In genomic region chr16:46120607-46121006, GRCm38 (mm10) we compare ENCODE assay signal across 16 mouse cellular contexts. TPM values are rescaled to one million over a fixed set of nuclear protein-coding genes. Genes with fewer than 3 reads are reported as not detected.
DNase-seq lines count a peak whose midpoint lies in the region; ATAC-seq and TF ChIP-seq lines count a peak whose summit lies in the region.
"Had no signal": no experiment of that assay in that cellular context is flagged by ENCODE, and none has a peak within 500 bp of the region (broad histone marks: within the 10 kb centered on the region; RNA-seq: fewer than 3 reads in every experiment).

No protein-coding gene starts in this region.

- 55% methylated on average over 3 of the region's 3 CpGs for WGBS in heart, embryonic 11.5 days (ENCODE audit: insufficient replicate concordance)

- TF ChIP-seq CTCF in layer of hippocampus, adult 2 months (conservative IDR thresholded peaks at IDR 0.05) = peak; percentile 45

- H3K36me3 ChIP-seq in heart, embryonic 11.5 days (ENCODE audit: control insufficient read depth, insufficient read depth, low read length) = no peaks in the 10 kb centered on the region
- H3K36me3 ChIP-seq: embryonic facial prominence, embryonic 13.5 days; hindbrain, embryonic 12.5 days; limb, embryonic 13.5 days had no signal

- no peak overlapping the region for H3K4me2 ChIP-seq in heart, embryonic 11.5 days
- H3K4me2 ChIP-seq: embryonic facial prominence, embryonic 13.5 days; hindbrain, embryonic 12.5 days; midbrain, embryonic 11.5 days had no signal

- ATAC-seq in CD4-positive, CD25-positive, alpha-beta regulatory T cell, adult 4 months = no peak
- no peak for ATAC-seq in heart, embryonic 11.5 days (replicated peaks; ENCODE audit: insufficient number of reproducible peaks, low FRiP score, low TSS enrichment)

- no peak overlapping the region for H3K9ac ChIP-seq in heart, embryonic 11.5 days (ENCODE audit: low read depth, low read length)
- H3K9ac ChIP-seq: embryonic facial prominence, embryonic 13.5 days; hindbrain, embryonic 12.5 days; limb, embryonic 13.5 days; liver, embryonic 14.5 days had no signal

- DNase-seq in CD4-positive, CD25-positive, alpha-beta regulatory T cell, adult 2 months (ENCODE audit: low read depth, low spot score) = peak; percentile 40
- DNase-seq in layer of hippocampus, adult 2 months (ENCODE audit: low spot score in 2 of 2) = no peak
- no peak for DNase-seq in layer of hippocampus, adult 9-11 months
- peak; percentile 34 for DNase-seq in thymus, postnatal 14 days
- DNase-seq in thymus, adult 18-20 months = no peak
- no peak for DNase-seq in right cerebral cortex, postnatal 14 days
- DNase-seq: kidney, adult 11 months had no signal

- no peaks in the 10 kb centered on the region for H3K9me3 ChIP-seq in heart, embryonic 11.5 days (replicated peaks; ENCODE audit: control insufficient read depth, low read length)
- H3K9me3 ChIP-seq: embryonic facial prominence, embryonic 13.5 days; hindbrain, embryonic 12.5 days; limb, embryonic 13.5 days had no signal

- H3K4me1 ChIP-seq in heart, embryonic 11.5 days (ENCODE audit: control insufficient read depth, insufficient read depth, low read length) = no peaks in the 10 kb centered on the region
- H3K4me1 ChIP-seq: embryonic facial prominence, embryonic 13.5 days; hindbrain, embryonic 12.5 days; limb, embryonic 13.5 days had no signal

- no peaks in the 10 kb centered on the region for H3K27me3 ChIP-seq in heart, embryonic 11.5 days (ENCODE audit: control insufficient read depth, insufficient read depth, low read length)
- H3K27me3 ChIP-seq: embryonic facial prominence, embryonic 13.5 days; hindbrain, embryonic 12.5 days; limb, embryonic 13.5 days had no signal

- H3K4me3 ChIP-seq in layer of hippocampus, adult 2 months = no peak overlapping the region
- no peak overlapping the region for H3K4me3 ChIP-seq in heart, embryonic 11.5 days (ENCODE audit: low read depth, low read length)
- H3K4me3 ChIP-seq: embryonic facial prominence, embryonic 13.5 days; hindbrain, embryonic 12.5 days; limb, embryonic 13.5 days had no signal

- H3K27ac ChIP-seq in layer of hippocampus, adult 2 months = no peak overlapping the region
- H3K27ac ChIP-seq in heart, embryonic 11.5 days (ENCODE audit: low read depth, low read length) = no peak overlapping the region
- H3K27ac ChIP-seq: embryonic facial prominence, embryonic 13.5 days; hindbrain, embryonic 12.5 days; limb, embryonic 13.5 days; liver, embryonic 14.5 days had no signal

RNA-seq across cellular contexts. Expression of gene Cd96, which starts 0.6 kb away (rescaled TPM):
- polyA plus RNA-seq in CD4-positive, CD25-positive, alpha-beta regulatory T cell, adult 4 months (2017; shearing (Covaris generic)) = 100 to 1,000 TPM; 212 to 214 TPM
- not detected for total RNA-seq in layer of hippocampus, adult 2 months (2021)
- 0.13 TPM in 1 of 2 replicates, not detected in the other for polyA plus RNA-seq in heart, embryonic 11.5 days (2014; fragmentation: Nextera tagmentation; extraction: Ambion mirVana)
- total RNA-seq: gastrocnemius, adult 8-10 months; left cerebral cortex, postnatal 10 days had no signal
- polyA plus RNA-seq: embryonic facial prominence, embryonic 13.5 days; hindbrain, embryonic 12.5 days; midbrain, embryonic 11.5 days had no signal

RNA-seq across cellular contexts. Expression of gene Gm4737, which starts 34.3 kb away (rescaled TPM):
- polyA plus RNA-seq in CD4-positive, CD25-positive, alpha-beta regulatory T cell, adult 4 months (2017; shearing (Covaris generic)) = 10 to 100 TPM in 1 of 2 experiments, 1 to 10 TPM in 1; 3.9 to 14.6 TPM
- total RNA-seq in layer of hippocampus, adult 2 months (2021) = 10 to 100 TPM; 15.1 to 16.0 TPM
- 3.2 and 3.3 TPM in 2 replicates for polyA plus RNA-seq in heart, embryonic 11.5 days (2014; fragmentation: Nextera tagmentation; extraction: Ambion mirVana)

Comparison
In these comparisons a context has a peak if more than half of its experiments do, and no peak if none do; other contexts are left out.
1. DNase-seq: peak in CD4-positive, CD25-positive, alpha-beta regulatory T cell, adult 2 months (single experiment) and thymus, postnatal 14 days (single experiment); none in layer of hippocampus, adult 2 months (0 of 2), layer of hippocampus, adult 9-11 months (single experiment), thymus, adult 18-20 months (0 of 2) and right cerebral cortex, postnatal 14 days (single experiment).
2. RNA of gene Cd96, which starts 0.6 kb away (polyA plus RNA-seq): 212 to 214 TPM in CD4-positive, CD25-positive, alpha-beta regulatory T cell, adult 4 months; 0.13 TPM in heart, embryonic 11.5 days; every median in the first group is over 100 times any median in the second.